Mouse (Mus musculus) frontal cortex, postnatal 25 days (tissue): Measurements from ENCODE around the gene Hmces.
"Not testable (repeated sequence)": the region's sequence is repeated elsewhere in the genome, so short reads cannot be mapped to it uniquely, and the experiment has no call there.

ENCODE experiments used
- DNase-seq, 2 experiments: peaks; one replicate each; pipeline ENCODE4 v3.0.0; 2022; ENCODE audit warnings: low spot score in 2 of 2

The Hmces gene

DNA sequence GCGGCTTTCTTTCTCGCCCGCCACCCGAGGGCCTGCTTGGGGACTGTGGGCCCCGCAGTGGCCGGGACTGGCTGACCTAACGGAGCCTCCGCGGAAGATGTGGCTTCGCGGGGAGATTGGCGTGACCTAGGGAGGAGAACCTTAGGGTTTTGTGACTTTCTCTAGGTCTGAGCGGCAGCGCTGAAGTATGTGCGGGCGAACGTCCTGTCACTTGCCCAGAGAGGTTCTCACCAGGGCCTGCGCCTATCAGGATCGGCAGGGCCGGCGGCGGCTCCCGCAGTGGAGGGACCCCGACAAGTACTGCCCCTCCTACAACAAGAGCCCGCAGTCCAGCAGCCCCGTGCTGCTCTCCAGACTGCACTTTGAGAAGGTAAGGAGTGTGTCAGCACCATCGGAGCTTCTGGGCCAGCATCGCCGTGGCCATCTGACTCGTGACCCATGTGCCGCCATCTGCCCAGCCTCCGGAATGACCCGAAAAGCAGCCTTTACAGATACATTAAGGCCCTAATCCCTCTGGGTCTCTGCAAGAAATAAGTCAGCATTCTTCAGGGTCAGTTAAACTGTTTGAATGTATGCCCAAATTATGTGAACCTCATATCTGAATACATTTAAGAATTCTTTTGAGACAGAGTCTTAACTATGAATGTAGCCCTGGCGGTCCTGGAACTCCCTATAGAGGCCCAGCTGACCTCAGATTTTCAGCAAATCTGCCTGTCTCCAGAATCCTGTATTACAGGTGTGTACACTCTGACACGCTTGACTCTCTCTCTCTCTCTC is 779 bp downstream of the Hmces start:
- no peak for DNase-seq

DNA sequence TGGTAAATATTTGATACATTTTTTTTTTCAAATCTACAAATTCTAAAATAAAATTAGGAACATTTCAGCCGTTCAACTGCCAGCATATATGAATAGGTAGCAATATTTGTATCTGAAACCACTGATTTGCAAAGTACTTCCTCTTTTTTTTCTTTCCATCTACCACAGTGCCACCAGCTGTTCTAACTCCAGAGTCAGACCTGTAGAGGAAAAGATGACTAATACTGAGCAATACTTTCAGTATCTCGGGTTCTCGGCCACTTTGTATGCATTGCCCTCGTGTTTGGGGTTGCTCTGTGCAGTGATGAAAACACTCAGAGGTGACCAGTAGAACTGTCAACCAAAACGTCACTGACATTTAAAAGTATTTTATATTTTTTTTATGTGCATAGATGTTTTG is 2.2 kb downstream of the Hmces start:
- DNase-seq, result no peak

DNA sequence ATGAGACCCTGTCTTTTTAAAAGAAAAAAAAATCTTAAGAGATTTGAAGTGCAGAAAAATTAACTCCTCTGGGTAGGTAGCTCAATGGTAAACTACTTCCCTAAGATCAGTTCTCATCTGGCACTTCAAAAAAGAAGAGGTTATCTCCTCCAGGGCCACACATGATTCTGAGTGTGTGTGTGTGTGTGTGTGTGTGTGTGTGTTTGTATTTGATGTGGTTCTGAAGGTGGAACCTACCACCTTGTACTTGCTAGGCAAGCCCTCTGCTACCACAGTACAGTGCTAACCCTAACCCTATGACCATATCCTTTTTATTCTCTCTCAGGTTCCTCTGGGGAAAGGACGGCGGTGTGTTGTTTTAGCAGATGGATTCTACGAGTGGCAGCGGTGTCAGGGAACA is 7.5 kb downstream of the Hmces start:
- no peak for DNase-seq

DNA sequence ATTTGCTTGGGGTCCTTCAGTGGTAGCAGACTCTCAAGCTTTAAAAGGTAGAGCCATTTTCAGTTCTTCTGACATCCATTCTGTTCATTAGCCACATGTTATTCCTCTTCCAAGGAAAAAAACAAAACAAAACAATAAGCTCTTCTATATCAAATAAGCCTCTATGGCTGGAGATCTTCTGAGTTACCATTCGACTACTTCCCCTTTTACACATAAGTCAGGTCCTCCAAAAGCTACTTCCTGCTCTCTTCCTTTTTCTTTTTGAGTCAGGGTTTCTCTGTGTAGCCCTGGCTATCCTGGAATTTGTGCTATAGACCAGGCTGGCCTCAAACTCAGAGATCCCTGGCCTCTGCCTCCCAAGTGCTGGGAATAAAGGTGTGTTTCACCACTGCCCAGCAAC is 9.9 kb downstream of the Hmces start:
- no peak for DNase-seq

DNA sequence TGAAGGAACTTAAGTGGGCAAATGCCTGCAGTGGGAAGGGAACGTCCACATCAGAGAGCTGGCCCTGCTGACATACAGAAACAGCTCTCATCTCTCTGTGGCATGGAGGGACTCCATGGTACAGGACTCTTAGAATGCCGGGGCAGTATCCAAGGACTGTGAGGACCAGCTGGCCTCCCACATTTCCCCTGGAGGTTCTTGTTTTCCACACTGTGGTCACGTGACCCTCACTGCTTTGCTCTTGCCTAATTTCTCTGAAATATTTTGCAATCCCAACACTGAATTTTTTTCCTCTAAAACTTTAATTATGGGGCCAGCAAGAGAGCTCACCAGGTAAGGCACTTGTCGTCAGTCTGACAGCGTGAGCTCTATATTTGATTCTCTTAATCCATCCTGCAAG is 21.3 kb downstream of the Hmces start:
- DNase-seq, result no peak

DNA sequence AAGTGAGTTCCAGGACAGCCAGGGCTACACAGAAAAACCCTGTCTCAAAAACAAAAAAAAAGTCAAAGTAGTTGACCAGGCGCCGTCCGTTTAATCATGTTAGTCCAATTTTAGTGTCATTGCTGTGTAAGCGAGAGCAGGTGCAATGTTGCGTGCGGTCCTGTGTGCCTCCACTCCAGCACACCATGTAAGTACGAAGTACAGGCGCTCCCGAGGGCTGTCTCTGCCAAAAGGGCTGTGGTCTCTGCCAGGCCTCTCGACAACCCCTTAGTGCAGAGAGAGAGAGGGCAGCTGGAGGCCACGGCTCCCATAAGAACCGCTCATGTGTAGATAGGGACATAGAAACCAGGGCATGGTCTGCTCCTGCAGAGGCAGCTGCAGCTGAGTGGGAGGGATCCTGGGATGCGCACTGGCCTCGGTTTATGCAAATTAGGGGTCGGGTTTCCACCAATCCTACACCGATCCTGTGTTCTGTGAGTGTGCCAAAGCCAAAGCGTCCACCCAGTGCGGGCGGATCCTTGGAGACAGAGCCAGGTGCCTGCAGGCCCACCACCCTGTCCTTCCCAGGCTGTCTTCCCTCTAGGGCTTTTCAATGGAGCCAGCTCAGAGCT is 23.5 kb downstream of the Hmces start:
- no peak for DNase-seq

DNA sequence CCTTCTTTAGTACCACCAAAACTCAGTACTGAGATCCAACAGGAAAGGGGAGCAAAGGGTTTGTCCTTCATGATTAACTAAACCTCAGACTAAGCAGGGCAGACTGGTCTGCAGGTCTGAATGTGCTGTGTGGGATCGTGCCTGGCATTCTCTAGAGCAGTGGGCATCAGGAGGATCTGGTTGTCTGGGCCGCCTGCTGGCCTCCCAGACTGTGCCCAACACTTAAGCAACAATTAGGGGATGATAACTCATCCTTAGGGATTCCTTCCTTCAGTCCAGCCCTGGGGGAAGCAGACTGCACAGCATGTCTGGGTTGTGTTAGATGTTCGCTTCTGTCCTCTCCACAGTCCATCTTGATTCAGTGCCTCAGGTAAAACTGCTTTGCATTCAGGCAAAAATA is 25.2 kb downstream of the Hmces start:
- DNase-seq, result no peak

DNA sequence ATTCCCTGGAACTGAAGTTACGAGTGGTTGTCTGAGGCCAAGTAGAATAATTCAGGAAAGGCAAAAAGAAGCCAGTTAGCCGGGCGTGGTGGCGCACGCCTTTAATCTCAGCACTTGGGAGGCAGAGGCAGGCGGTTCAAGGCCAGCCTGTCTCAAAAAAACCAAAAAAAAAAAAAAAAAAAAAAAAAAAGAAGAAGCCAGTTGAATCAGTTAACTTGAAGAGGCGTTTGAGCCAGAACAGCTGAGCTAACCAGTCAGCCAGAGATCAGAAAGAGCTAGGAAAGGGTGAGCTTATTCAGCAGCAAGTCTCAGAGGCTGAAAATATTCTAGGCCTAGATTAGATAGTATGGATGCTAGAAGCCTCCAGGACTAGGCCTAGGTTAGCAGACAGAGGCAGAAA is 28.4 kb downstream of the Hmces start:
- no peak for DNase-seq

DNA sequence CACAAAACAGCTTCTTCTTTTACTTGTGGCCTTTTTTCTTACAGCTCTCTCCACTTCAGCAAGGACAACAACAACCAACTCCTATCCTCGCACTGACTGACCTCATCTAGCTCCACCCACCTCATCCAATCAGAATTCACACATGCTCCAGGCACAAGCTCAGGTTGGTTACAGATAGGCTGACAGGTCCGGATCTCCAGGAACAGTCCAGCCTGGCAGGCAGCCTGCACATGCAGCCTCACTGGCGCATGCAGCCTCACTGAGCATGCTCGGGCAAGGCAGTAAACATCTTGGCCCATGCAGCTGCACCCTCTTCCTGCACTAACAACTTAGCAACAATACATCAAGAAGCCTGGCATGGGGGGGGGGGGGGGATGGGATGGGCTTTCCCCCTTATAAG is 48.7 kb downstream of the Hmces start:
- DNase-seq, result not testable (repeated sequence)

DNA sequence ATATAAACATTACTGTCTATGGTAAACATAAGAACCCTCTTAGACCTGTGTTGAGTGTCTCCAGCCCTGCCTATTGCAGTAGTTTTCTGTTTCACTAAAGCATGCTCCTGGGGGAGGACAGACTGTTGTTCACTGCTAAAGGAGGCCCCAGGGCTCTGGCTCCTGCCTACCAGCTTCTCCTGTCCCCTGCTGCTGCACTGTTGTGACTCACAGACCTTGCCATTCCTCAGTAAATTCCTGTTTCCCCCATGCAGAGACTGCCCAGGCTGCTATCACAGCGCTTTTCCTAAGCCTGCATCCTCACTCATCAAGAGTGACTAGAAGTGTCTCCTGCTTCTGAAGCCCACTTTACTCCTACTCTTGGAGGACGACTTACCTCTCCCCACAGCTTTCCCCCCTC is 56.3 kb downstream of the Hmces start:
- no peak for DNase-seq

DNA sequence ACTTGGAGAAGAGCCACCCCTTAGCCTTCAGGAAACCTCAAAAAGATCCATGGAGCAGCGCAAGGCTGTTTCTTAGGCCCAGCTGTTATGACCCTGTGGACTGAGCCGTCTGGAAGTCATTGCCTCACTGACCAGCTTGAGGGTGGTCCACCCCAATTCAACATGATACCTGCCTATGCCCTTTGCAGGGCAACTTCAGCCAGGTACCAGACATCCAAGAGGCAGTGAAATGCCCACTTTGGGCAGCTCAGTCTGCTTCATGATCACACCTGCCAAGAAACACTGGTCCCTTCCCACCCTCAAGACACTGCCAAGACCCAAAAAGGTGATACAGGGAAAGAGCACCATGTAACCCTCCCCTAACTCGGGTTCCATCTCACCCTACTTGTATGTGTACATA is 66.0 kb downstream of the Hmces start:
- no peak for DNase-seq

DNA sequence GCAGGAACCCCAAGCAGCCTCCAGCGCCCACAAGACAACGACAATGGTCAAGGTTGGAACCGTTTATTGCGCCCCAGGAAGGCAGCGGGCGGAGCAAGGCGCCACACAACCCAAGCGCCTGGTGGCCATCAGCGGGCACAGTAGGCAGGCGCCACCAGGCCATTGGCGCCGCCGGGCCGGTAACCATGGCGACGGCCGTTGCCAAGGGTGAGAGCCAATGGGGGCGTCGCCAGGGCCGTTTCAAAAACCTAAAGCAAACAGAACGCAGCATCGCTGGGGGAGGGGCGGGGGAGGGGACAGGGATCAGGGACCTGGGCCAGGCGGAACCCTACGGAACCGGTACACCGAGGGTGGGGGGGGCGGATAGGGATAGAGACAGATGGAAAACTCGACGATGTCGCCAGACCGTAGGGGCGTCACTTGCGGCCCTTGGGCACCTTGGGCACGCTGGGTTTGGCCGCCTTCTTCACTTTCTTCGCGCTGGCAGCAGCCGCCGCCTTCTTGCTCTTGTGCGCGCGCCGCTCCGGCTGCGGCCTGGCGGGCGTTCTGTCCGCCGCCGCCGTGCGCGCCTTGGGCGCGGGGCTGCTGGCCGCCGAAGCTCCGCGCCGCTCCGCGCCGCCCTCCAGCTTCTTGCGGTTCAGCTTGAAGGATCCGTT is 66.8 kb downstream of the Hmces start:
- peak; percentile 62 to 71 for DNase-seq

DNA sequence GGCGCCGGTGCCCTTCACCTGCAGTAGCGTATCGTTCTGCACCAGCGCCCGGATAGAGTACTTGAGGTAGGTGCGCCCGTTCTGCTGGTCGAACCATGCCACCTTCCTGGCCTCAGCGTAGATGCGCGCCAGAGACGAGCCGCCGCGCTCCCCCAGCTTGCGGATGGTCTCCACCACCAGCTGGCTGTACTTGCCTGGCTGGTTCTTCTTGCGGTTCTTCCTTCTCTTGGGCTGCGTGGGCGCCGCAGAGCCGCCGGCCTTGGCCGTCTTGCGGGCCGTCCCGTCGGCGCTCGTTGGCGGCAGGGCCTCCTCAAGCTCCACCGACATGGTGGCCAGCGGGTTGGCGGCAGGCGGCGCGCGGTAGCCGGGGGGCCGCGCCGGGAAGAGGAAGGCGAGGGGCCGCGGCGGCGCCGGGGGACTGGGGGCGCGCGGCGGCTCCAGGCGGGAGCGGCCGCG is 67.3 kb downstream of the Hmces start:
- DNase-seq, result no peak

DNA sequence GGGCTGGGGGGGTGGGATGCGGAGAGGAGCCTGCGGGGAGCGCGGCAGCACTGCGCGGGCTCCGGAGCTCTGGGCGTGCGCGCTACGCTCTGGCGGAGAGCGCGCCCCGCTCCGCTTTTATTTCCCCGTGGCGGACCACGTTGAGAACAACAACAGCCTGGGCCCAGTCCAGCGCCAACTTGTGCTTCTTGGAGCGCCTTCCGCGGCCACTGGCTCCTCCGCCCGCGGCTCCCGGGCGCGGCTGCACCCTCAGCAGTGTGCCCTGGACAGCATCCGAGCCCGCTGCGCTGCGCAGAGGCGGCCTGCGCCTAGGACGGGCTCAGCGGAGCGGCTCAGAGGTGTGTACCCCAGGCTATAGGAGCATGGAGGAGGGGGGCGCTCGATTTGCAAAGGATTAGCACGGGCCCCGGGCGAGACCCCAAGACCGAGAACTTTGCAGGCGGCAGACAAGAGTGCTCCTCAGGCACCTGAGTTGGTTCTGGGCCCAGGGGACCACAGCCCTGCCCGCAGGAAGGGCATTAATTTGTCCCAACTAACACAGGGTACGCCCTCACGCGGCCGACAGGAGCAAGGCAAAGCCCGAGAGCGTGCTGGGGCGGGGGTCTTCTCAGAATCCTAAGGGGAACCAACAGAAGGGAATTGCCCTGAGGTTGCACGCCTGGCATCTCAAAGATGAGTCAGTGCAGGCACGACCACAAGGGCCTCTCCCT is 68.0 kb downstream of the Hmces start, which contains the start of gene H1fx:
H1fx (minus strand) TSS at position 91 of the 710 bp plus-strand sequence.
- DNase-seq, result peak; percentile 57 to 63

DNA sequence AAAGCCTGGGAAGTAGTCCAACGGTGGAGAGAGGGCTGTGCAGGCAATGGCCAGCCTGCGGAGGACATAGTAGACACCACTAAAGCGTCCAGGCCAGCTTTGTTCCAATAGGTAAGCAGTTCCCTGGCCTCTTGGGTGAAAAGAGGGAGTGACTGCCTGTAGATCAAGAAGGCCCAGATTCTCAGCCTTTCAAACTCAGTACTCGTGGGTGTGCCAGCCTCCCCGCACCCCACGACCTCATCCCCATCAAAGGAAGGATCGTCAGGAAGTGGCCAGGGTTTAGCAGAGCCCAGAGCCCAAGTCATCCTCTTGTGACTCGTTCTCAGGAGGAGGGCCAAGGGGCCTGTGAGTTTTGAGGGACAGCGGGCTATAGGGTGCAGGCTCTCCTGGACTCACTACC is 68.8 kb downstream of the Hmces start:
- no peak for DNase-seq
